Mouse (Mus musculus): ENCODE measurements around the gene Exosc1.

Exosc1 gene

DNA sequence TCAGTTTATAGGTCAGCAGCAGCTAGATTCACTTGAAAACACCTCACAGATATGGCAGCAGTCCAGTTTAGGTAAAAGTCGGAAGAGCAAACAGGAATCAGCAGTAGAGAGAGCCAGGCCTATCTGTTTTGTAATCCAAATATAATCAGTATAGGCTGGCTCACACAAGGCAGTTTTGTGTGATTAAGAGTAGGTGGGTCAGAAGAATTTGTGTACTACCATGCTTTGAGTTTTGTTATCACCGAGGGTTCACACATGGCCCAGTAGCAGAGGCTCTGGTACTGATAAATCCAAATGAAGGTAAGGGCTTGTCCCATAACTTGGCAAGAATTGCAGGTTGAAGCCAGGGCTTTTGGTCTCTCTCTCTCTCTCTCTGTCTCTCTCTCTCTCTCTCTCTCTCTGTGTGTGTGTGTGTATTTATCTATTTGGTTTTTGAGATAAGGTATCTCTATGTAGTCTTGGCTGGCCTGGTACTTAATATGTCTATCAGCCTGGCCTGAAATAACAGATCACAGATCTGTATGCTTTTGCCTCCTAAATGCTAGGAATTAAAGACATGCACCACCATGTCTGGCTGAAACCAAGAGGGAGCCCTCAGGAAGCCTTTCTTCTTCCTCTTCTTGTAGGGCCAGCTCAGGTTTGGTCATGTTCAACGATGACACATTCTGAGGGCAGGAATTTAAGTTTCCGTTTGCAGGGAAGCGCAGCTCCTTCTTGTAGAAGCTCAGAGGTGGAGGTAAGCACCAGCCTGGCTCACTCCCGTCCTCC, 26.7 kb downstream of the Exosc1 start:
- no peak for DNase-seq (ENCODE audit: low read depth, low spot score)
- no peaks in the 10 kb centered on the region for H3K27me3 ChIP-seq (ENCODE audit: control insufficient read depth, insufficient read depth, low read length, poor library complexity, severe bottlenecking)
- no peaks in the 10 kb centered on the region for H3K36me3 ChIP-seq (ENCODE audit: control insufficient read depth, insufficient read depth, low read length, poor library complexity, severe bottlenecking)

DNA sequence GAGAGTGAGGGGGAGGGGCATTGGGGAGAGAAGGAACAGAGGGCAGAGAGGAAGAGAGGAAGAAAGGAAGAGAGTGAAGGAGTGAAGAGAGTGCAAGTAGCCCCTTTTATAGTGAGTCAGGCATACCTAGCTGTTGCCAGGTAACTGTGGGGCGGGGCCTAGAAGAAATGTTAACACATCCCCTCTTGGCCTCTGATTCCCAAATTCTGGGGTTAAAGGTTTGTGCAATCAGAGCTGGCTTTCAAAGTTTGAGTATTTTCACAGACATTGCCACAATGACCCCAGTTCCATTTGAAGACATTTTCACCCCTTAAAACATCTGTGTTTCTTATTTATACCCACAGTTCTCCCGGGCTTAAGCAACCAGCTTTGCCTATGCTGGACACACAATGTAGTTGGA, 28.0 kb downstream of the Exosc1 start:
- H3K36me3 ChIP-seq (ENCODE audit: control insufficient read depth, insufficient read depth, low read length, poor library complexity, severe bottlenecking): no peaks in the 10 kb centered on the region
- H3K27me3 ChIP-seq (ENCODE audit: control insufficient read depth, insufficient read depth, low read length, poor library complexity, severe bottlenecking): no peaks in the 10 kb centered on the region
- DNase-seq (ENCODE audit: low read depth, low spot score): no peak

DNA sequence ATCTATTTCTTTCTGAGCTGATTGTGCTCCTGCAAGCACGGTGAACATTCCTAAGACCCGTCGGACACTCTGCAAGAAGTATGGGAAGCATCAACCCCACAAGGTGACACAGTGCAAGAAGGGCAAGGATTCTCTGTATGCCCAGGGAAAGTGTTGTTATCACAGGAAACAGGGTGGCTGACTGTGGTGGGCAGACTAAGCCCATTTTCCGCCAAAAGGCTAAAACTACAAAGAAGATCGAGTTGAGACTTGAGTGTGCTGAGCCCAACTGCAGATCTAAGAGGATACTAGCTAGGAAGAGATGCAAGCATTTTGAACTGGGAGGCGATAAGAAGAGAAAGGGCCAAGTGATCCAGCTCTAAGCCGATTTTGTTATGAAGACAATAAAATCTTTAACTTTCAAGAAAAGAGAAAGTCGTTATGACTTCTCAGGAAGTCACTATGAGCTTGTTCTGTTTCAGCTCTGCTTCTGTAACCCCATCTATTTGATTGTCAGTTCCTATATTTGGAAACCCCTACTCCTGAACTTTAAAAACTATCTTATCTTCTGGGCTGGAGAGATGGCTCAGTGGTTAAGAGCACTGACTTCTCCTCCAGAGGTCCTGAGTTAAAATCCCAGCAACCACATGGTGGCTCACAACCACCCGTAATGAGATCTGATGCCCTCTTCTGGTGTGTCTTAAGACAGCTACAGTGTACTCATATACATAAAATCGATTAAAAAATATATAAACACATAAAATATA, 30.2 kb downstream of the Exosc1 start:
- Histone ChIP-seq H3K27me3 (ENCODE audit: control insufficient read depth, insufficient read depth, low read length, poor library complexity, severe bottlenecking) (no peaks in the 10 kb centered on the region), H3K36me3 (ENCODE audit: control insufficient read depth, insufficient read depth, low read length, poor library complexity, severe bottlenecking) (no peaks in the 10 kb centered on the region)
- no peak for DNase-seq (ENCODE audit: low read depth, low spot score)

DNA sequence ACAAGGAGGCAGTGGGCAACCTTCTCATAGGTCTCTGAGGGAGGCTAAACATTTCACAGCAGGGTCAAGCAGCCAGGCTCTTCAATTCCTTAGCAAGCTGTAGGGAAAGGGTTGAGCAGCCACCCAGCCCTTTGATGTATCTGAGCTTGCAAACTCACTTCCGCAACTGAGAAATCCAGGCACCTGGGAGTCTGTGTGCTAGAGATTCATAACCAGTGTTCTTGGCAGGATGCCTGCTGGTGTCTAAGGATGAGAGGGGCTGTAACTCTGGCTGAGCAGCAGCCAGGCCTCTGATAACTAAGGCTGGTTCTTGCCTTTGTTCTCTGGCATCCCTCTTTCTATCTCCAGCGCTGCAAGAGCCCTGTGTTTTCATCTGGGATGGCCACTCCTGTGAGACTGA, 31.5 kb downstream of the Exosc1 start:
- Histone ChIP-seq H3K27me3 (ENCODE audit: control insufficient read depth, insufficient read depth, low read length, poor library complexity, severe bottlenecking) (no peaks in the 10 kb centered on the region), H3K36me3 (ENCODE audit: control insufficient read depth, insufficient read depth, low read length, poor library complexity, severe bottlenecking) (no peaks in the 10 kb centered on the region)
- DNase-seq (ENCODE audit: low read depth, low spot score): no peak

DNA sequence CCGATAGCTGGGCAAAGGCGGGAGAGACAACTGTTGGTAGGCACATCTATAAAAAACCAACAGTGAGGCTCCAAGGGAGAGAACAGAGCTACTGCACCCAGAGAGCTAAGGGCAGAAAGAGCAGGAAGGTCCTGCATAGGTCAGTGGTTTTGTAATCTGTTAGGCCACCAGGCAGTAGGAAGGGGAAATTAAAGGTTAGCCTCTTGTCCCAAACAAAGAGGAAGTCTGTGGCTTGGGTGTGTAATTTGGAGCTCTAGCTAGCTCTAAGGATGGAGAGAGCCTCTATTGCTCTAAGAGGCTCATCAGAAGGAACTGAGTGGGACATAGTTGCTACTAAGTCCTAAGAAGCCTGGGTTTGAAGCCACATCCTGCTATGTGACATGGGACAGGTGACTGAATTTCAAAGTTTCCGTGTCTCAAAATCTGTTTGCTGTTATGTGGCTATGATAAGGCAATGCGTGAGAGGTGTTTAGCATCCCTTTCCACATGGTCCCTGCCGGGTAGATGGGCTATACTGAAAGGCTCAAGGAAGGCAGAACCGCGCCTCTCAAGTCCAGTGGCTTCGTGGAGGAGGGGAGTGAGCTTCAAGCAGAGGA, 32.6 kb downstream of the Exosc1 start:
- Histone ChIP-seq H3K27me3 (ENCODE audit: control insufficient read depth, insufficient read depth, low read length, poor library complexity, severe bottlenecking) (no peaks in the 10 kb centered on the region), H3K36me3 (ENCODE audit: control insufficient read depth, insufficient read depth, low read length, poor library complexity, severe bottlenecking) (no peaks in the 10 kb centered on the region)
- DNase-seq (ENCODE audit: low read depth, low spot score): peak; percentile 23

DNA sequence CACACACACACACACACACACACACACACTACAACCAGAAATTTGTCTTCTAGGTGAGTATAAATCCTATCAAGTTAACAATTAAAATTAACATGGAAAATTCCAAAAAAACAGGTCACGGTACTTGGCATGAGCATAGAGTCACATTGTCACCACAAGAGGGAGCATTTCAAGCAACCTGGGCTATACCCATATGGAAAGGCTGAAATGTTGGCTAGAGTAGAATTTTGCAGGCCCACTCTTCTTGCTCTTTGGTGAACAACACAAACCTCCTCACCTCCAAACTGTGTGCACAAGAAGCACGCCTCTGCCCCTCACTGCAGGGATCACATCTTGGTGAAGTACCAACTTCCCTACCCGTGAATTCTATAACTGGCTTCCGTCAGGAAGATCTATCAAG, 34.4 kb downstream of the Exosc1 start:
- Histone ChIP-seq H3K27me3 (ENCODE audit: control insufficient read depth, insufficient read depth, low read length, poor library complexity, severe bottlenecking) (no peaks in the 10 kb centered on the region), H3K36me3 (ENCODE audit: control insufficient read depth, insufficient read depth, low read length, poor library complexity, severe bottlenecking) (no peaks in the 10 kb centered on the region)
- DNase-seq (ENCODE audit: low read depth, low spot score): peak; percentile 72

DNA sequence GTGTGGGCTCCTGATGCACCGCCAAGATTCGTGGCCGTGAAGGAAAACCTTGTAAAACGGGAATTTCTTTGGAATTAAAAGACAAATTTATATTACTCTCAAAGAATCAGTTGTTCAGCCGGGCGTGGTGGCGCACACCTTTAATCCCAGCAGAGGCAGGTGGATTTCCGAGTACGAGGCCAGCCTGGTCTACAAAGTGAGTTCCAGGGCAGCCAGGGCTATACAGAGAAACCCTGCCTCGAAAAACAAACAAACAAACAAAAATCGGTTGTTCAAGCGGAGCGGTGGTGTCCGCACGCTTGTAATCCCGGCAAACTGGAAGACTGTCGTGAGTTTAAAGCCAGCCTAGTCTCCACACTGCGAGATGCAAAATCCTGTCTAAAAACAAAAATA, 36.9 kb downstream of the Exosc1 start:
- no peak for DNase-seq (ENCODE audit: low read depth, low spot score)
- no peaks in the 10 kb centered on the region for H3K27me3 ChIP-seq (ENCODE audit: control insufficient read depth, insufficient read depth, low read length, poor library complexity, severe bottlenecking)
- no peaks in the 10 kb centered on the region; the same call in 1 of the 2 replicates for H3K36me3 ChIP-seq (ENCODE audit: control insufficient read depth, insufficient read depth, low read length, poor library complexity, severe bottlenecking)

DNA sequence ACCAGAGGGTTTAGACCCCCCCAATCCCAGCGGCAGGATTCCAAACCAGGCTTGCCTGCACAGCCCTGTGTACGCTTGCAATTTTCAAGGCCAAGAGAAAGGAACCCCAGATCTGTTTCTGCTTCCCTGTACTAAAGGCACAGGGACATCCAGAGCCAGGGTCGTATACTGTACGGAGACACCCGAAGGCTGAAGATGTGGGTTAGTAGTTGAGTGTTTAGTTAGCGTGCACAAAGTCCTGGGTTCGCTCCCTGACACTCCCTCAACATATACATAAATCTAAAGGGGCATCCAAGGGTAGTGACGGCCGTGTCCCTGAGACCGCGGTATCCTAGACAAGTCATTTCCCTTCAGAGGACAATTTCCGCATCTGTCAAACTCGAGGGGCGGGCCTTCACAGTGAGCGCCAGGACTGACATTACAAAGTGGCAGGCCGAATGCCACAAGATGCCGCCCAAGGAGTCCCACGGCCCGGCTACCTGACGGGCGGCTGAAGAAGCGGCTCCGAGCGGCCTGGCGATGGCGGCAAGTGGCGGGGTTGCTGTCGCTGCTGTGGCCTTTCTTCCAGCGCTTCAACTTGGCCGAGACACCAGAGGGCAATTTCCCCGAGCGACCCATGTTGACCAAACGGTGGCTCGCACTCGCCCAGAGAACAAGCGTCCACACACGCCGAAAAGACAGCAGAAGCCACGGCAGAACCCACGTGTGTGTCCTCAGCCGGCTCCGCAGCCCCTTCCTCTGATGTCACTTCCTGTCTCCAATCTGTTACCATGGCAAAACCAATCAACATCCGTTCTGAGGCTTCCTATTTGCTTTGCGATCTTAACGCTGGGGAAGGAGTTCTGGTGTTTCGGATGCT, 37.5 kb downstream of the Exosc1 start, which contains the start of gene Rrp12:
Gene Rrp12 (minus strand): TSS at position 714 of the 859 bp plus-strand sequence.
- DNase-seq (ENCODE audit: low read depth, low spot score): peak; percentile 94
- H3K27me3 ChIP-seq (ENCODE audit: control insufficient read depth, insufficient read depth, low read length, poor library complexity, severe bottlenecking): no peaks in the 10 kb centered on the region

DNA sequence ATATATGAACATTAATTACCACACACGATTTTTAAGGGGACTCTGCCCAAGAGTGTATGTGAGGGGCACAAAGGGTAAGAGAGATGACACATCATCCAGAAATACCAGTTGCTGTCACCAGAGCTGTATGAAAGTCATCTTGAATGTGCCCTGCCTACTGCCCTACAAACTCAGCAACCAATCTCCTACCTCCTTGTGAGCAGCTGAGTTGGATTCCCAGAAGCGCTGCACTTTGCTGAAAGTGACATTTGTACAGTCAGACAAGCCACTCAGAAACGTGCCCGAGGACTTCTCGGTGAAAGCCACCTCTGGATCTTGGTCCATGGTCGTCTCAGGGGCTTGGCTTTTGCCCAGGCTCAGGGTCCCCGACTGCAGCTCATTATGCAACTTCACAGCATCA, 38.3 kb downstream of the Exosc1 start:
- no peaks in the 10 kb centered on the region for H3K27me3 ChIP-seq (ENCODE audit: control insufficient read depth, insufficient read depth, low read length, poor library complexity, severe bottlenecking)
- no peaks in the 10 kb centered on the region; the same call in 1 of the 2 replicates for H3K36me3 ChIP-seq (ENCODE audit: control insufficient read depth, insufficient read depth, low read length, poor library complexity, severe bottlenecking)
- DNase-seq (ENCODE audit: low read depth, low spot score): no peak

More for the DNA sequence above, 37.5 kb downstream of the Exosc1 start, which contains the start of gene Rrp12:
- no peaks in the 10 kb centered on the region; the same call in 1 of the 2 replicates for H3K36me3 ChIP-seq (ENCODE audit: control insufficient read depth, insufficient read depth, low read length, poor library complexity, severe bottlenecking)

DNA sequence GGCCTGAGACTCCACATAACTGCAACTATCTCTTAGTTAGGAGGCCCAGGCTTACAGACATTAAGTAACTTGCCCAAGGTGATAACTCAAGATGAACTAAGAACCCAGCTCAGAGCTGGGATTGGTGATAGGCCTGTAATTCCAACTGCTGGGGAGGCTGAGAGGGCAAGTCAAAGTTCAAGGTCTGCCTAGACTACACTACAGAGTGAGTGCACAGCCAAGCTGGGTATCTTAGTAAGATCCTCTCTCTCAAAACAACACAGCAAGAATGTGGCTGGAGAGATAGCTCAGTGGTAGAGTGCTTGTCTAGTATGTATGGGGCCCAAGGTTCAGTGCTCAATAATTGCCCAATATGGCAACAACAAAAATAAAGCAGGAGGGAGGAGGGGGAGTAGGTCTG, 45.0 kb downstream of the Exosc1 start:
- H3K27me3 ChIP-seq (ENCODE audit: control insufficient read depth, insufficient read depth, low read length, poor library complexity, severe bottlenecking): no peaks in the 10 kb centered on the region
- no peak for DNase-seq (ENCODE audit: low read depth, low spot score)
- peaks cover 6% of the 10 kb centered on the region for H3K36me3 ChIP-seq (ENCODE audit: control insufficient read depth, insufficient read depth, low read length, poor library complexity, severe bottlenecking)

DNA sequence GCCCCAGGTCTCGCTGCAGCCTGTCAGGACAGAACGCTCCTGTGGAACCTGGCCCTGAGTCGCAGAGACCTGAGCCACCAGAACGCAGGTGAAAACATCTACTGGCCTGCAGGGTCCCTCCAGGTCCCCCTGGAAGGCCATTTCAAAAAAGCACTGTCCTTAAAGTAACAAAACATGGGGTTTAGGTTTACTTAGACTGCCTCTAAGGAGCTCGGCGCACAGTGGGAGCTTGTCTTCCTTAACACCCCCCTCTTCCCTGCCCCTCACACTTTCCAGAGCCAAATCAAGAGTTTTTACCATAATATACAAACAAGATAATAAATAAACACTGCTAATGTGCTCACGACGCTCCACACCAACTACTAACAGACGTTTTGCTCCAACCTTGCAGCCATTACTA, 49.3 kb downstream of the Exosc1 start:
- DNase-seq (ENCODE audit: low read depth, low spot score): no peak
- no peaks in the 10 kb centered on the region for H3K27me3 ChIP-seq (ENCODE audit: control insufficient read depth, insufficient read depth, low read length, poor library complexity, severe bottlenecking)
- peaks cover 7% of the 10 kb centered on the region for H3K36me3 ChIP-seq (ENCODE audit: control insufficient read depth, insufficient read depth, low read length, poor library complexity, severe bottlenecking)

DNA sequence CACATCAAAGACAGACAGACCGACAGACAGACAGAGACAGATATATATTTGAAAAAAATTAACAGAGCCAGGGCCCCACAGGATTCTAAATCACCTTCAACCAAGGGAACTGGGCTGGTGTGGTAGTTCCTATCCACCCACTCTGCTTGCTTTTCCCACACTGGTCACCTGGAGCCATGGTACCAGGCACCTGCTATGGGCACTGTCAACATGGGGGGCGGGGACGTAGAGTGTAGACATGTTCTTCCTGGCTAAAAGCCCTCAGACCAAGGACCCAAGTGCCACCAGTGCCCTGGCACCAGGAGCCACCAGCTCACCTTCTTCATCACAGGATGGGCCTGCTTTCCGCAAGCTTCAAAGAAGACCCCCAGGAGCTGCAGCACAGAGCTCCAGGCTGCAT, 51.4 kb downstream of the Exosc1 start:
- H3K36me3 ChIP-seq (ENCODE audit: control insufficient read depth, insufficient read depth, low read length, poor library complexity, severe bottlenecking): peaks cover 10% of the 10 kb centered on the region

DNA sequence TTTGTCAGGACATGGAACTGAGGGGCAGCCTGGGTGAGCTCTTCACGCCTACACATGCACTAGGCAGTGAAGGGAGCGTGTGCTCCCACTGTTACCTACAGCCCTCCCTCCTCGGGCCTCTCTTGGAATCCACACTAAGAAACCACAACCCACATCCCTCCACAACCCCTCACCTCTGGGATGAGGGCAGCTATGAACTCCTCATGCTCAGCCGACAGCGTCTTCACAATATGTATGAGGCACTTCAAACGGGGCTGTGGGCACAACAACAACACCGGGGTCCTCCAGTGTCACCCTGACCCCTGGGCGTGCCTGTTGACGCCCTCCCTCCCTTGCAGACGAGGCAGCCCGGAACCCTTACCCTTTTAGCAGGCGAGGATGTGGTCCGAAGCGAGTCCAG, 58.9 kb downstream of the Exosc1 start:
- no peak for DNase-seq (ENCODE audit: low read depth, low spot score)

More for the DNA sequence above, 51.4 kb downstream of the Exosc1 start:
- no peaks in the 10 kb centered on the region for H3K27me3 ChIP-seq (ENCODE audit: control insufficient read depth, insufficient read depth, low read length, poor library complexity, severe bottlenecking)
- no peak for DNase-seq (ENCODE audit: low read depth, low spot score)

More for the DNA sequence above, 58.9 kb downstream of the Exosc1 start:
- H3K27me3 ChIP-seq (ENCODE audit: control insufficient read depth, insufficient read depth, low read length, poor library complexity, severe bottlenecking): no peaks in the 10 kb centered on the region
- H3K36me3 ChIP-seq (ENCODE audit: control insufficient read depth, insufficient read depth, low read length, poor library complexity, severe bottlenecking): peaks cover 5% of the 10 kb centered on the region; the same call in 1 of the 2 replicates
